Mouse (Mus musculus): ENCODE data around the gene Slc6a1.
A peak's percentile ranks its signal among the peaks of the same experiment; 100 is the strongest.

Slc6a1 gene

DNA sequence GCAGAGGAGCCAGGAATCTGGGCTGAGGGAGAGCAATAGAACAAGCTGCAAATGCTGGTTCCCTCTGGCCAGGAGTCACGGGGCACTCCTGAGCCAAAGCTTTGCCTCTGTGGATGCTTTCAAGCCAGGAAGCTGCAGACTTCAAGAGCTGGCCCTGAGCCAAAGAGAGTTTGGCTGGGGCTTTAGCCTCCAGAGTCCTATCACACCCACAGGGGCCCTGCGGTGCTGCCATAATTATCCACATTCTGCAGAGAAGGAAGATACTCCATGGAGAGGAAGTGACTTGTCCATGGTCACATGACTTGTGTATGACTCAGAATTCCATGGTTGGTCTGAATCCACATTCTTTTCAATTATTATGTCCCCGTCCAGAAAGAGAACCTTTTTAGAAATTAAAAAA, 75.7 kb downstream of the Slc6a1 start:
- peak; percentile 17 for DNase-seq (ENCODE audit: low read depth)

DNA sequence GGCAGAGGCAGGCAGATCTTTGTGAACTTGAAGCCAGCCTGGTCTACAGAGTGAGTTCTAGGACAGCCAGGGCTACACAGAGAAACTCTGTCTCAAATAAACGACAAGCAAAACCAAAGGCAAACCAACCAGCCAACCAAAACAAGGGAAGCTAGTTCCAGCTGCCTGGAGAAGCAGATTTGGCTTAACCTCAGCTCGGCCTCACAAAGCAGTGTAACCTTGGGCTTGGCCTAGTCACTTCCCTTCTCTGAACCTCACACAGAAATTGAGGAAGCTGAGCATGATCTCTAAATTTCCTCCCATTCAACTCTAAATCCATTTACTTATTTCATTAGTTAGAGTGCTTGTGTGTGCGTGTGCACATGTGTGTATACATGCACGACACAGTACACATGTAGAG, 79.9 kb downstream of the Slc6a1 start:
- DNase-seq (ENCODE audit: low read depth), result no peak

DNA sequence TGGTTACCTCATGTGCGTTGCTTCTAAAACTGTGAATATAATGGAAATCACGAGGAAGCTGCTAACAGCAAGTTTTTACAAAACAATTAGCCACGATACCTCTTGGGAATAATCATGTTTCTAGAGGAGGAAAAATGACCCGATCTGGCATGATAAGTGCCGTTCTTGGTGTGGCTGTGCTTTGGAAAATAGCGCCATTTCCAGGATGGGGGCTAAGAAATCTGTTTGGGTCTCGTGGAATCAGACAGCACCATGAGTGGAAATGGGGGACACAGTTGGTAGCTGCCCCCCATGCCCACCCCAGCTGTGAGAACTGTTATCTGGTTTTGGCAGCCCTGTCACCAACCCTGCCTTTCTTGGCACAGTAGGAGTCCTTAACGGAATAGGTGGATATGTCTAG, 81.3 kb downstream of the Slc6a1 start:
- no peak for DNase-seq (ENCODE audit: low read depth)

DNA sequence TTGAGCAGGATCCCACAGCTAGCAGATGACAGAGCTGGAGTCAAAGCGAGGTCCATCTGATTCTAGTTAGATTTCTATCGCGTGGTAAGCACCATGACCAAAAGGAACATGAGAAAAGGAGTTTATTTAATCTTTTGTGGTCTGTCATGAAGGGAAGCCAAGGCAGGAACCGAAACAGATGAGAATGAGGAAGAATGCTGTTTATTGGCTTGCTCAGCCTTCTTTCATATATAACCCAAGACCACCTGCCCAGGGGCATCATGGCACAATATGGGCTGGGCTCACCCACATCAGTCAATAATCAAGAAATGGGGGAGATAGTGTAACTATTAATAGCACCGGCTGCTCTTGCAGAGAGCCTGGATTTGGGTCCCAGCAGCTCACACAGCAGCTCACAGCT, 82.3 kb downstream of the Slc6a1 start:
- no peak for DNase-seq (ENCODE audit: low read depth)

DNA sequence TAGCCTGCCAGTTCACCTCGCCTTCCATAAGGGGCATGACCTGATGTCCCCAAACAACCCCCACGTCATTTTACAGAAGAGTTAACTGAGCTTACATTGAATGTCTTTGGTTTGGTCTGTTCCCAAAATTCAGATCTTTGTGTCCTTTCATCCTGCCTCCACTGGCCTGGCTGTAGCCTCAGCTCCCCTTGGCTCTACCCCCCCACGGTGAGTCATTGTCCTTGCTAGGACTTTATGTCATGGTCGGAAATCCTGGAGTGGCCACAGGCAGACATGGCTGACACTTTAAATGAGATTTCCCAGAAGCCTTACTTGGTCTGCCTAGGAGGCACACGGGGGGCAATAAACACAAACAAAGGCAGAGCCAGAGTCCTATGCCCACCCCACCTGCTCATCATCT, 83.8 kb downstream of the Slc6a1 start:
- DNase-seq (ENCODE audit: low read depth), result no peak
